Mouse (Mus musculus): ENCODE results near the gene Isx. TPM values are rescaled to one million over a fixed set of nuclear protein-coding genes. Genes with fewer than 3 reads are reported as not detected.

Gene Isx
- polyA plus RNA-seq, 1 experiment from 2014 or later, result 90.8 TPM

DNA sequence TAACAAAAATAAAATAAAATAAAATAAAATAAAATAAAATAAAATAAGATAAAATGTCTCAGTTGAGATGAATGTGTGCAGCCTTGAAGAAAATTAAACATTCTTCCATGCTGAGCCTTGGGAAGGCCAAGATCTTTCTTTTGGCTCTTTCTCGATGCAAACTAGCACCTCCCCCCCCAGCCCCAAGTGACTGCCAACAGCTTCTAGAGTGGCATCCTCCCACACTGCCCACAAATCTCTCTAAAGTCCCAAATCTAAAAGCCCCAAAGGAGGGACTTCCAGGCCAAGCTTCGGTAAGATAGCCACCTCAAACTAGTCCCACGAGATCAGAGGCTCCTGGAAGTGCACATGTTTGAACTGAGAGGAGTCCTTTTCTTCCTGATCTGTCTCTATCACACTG lies 5.7 kb downstream of the Isx start:
- WGBS, result 69% methylated on average over 3 of the region's 3 CpGs
- Histone ChIP-seq H3K4me1 (replicated peaks; ENCODE audit: control insufficient read depth, insufficient read depth, low read length) (no peaks in the 10 kb centered on the region), H3K9ac (ENCODE audit: low read length) (no peak overlapping the region), H3K4me2 (ENCODE audit: low read length) (peak overlapping the region; percentile 18; the same call in 1 of the 2 replicates), H3K9me3 (ENCODE audit: control insufficient read depth, low read length) (no peaks in the 10 kb centered on the region), H3K27ac (ENCODE audit: low read depth) (no peak overlapping the region), H3K4me3 (ENCODE audit: low read depth, low read length) (no peak overlapping the region), H3K27me3 (replicated peaks; ENCODE audit: control insufficient read depth, insufficient read depth, low read length) (no peaks in the 10 kb centered on the region), H3K36me3 (ENCODE audit: control insufficient read depth, insufficient read depth, low read length) (0 out of 2 replicates have a peak, but pooled peaks cover 8% of the 10 kb centered on the region)
- ATAC-seq (replicated peaks; ENCODE audit: low FRiP score, low TSS enrichment, low read depth), result no peak
- no peak for DNase-seq (ENCODE audit: low spot score)

DNA sequence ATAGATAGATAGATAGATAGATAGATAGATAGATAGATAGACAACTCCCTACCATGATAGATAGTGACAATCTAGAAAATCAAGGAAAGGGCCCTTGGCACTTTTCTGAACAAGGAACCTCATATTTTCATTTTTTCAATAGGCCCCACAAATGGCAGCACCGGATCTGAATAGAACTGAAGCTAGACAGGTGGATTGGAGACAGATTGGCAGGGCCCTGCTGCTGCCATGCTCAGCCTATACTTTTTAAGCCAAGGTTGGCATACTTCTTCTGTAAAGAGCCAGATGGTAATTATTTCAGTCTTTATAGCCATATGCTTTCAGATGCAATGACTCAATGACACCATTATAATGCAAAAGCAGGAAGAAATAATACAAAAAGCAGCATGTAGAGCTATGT lies 15.8 kb downstream of the Isx start:
- 100% methylated on average over 1 of the region's 1 CpGs for WGBS
- Histone ChIP-seq H3K36me3 (ENCODE audit: control insufficient read depth, insufficient read depth, low read length) (no peaks in the 10 kb centered on the region; the same call in none of the 2 replicates), H3K9ac (ENCODE audit: low read length) (no peak overlapping the region), H3K27ac (ENCODE audit: low read depth) (no peak overlapping the region), H3K27me3 (replicated peaks; ENCODE audit: control insufficient read depth, insufficient read depth, low read length) (no peaks in the 10 kb centered on the region), H3K4me3 (ENCODE audit: low read depth, low read length) (no peak overlapping the region), H3K4me1 (replicated peaks; ENCODE audit: control insufficient read depth, insufficient read depth, low read length) (no peaks in the 10 kb centered on the region), H3K9me3 (ENCODE audit: control insufficient read depth, low read length) (no peaks in the 10 kb centered on the region), H3K4me2 (ENCODE audit: low read length) (no peak overlapping the region)
- ATAC-seq (replicated peaks; ENCODE audit: low FRiP score, low TSS enrichment, low read depth), result no peak
- no peak for DNase-seq (ENCODE audit: low spot score)

DNA sequence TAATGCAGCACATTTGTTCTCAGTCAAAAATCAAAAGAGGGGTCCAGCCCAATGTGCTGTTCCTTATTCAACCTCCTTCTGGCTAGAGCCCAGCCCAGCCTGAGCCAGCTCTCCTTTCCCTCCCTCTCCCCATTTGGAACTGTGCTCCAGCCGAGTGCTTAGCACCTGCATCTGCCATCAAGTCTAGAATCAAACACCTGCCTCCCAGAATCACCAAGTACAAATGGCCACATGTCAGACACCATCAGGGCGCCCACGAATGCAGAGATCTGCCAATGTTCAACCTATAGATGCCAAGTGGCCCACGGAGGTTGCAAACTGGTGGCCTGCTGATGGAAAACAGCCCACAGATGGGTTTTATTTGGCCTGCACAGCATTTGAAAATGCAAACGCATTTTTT lies 18.1 kb downstream of the Isx start:
- no peak overlapping the region for H3K9ac ChIP-seq (ENCODE audit: low read length)
- H3K27me3 ChIP-seq (replicated peaks; ENCODE audit: control insufficient read depth, insufficient read depth, low read length), result no peaks in the 10 kb centered on the region
- H3K9me3 ChIP-seq (ENCODE audit: control insufficient read depth, low read length), result no peaks in the 10 kb centered on the region
- H3K27ac ChIP-seq (ENCODE audit: low read depth), result no peak overlapping the region
- no peak for ATAC-seq (replicated peaks; ENCODE audit: low FRiP score, low TSS enrichment, low read depth)
- H3K36me3 ChIP-seq (ENCODE audit: control insufficient read depth, insufficient read depth, low read length), result no peaks in the 10 kb centered on the region; the same call in none of the 2 replicates
- 82% methylated on average over 5 of the region's 5 CpGs for WGBS
- no peaks in the 10 kb centered on the region for H3K4me1 ChIP-seq (replicated peaks; ENCODE audit: control insufficient read depth, insufficient read depth, low read length)
- DNase-seq (ENCODE audit: low spot score), result no peak
- no peak overlapping the region for H3K4me2 ChIP-seq (ENCODE audit: low read length)
- no peak overlapping the region for H3K4me3 ChIP-seq (ENCODE audit: low read depth, low read length)

DNA sequence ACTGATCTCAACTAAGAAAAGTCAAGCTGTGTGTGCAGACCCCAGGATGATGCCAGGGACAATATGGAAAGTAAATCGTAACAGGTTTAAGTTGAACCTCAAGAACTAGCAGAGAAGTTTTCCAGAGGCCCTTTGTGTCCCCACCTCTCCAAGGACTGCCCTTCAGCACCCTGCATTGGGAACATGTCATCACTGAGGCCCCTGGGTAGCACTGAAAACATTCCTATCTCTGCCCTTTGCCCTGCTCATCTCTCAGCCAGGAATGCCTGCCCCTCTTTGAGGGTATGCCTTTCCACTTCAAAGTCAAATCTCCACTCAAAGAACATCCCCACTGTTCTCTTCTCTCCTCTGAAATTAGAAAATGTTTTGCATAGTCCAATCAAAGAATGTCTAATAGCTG lies 23.3 kb downstream of the Isx start:
- DNase-seq (ENCODE audit: low spot score), result no peak
- Histone ChIP-seq H3K4me1 (replicated peaks; ENCODE audit: control insufficient read depth, insufficient read depth, low read length) (no peaks in the 10 kb centered on the region), H3K9me3 (ENCODE audit: control insufficient read depth, low read length) (no peaks in the 10 kb centered on the region), H3K27me3 (replicated peaks; ENCODE audit: control insufficient read depth, insufficient read depth, low read length) (no peaks in the 10 kb centered on the region), H3K9ac (ENCODE audit: low read length) (no peak overlapping the region), H3K4me3 (ENCODE audit: low read depth, low read length) (no peak overlapping the region), H3K27ac (ENCODE audit: low read depth) (peak overlapping the region; percentile 5; the same call in 1 of the 2 replicates), H3K4me2 (ENCODE audit: low read length) (no peak overlapping the region), H3K36me3 (ENCODE audit: control insufficient read depth, insufficient read depth, low read length) (no peaks in the 10 kb centered on the region; the same call in 1 of the 2 replicates)
- 75% methylated on average over 1 of the region's 1 CpGs for WGBS
- no peak for ATAC-seq (replicated peaks; ENCODE audit: low FRiP score, low TSS enrichment, low read depth)

DNA sequence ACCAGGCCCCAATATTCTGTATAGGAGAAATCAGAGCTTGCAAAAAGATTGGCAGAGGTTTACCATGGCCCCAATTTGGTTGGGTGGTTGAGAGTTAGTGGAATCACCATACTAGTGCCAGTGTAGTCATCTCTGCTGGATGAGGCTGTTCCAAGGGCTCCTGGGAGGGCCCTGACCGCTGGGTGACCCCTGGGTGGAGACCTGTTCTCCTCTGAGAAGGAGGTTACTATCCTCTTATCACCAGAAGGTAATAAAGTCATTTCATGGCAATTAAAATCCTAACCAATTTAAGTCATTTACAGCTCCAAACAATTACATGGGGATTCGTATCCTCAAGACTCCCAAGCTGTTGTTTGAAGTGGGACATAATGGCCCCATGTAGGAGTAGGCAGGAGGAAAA lies 24.3 kb downstream of the Isx start:
- DNase-seq (ENCODE audit: low spot score) (peak; percentile 71), ATAC-seq (replicated peaks; ENCODE audit: low FRiP score, low TSS enrichment, low read depth) (peak; percentile 87)
- H3K27me3 ChIP-seq (replicated peaks; ENCODE audit: control insufficient read depth, insufficient read depth, low read length), result no peaks in the 10 kb centered on the region
- H3K9ac ChIP-seq (ENCODE audit: low read length), result no peak overlapping the region
- H3K27ac ChIP-seq (ENCODE audit: low read depth), result no peak overlapping the region
- no peaks in the 10 kb centered on the region for H3K4me1 ChIP-seq (replicated peaks; ENCODE audit: control insufficient read depth, insufficient read depth, low read length)
- no peak overlapping the region for H3K4me3 ChIP-seq (ENCODE audit: low read depth, low read length)
- no peaks in the 10 kb centered on the region for H3K9me3 ChIP-seq (ENCODE audit: control insufficient read depth, low read length)
- H3K4me2 ChIP-seq (ENCODE audit: low read length), result no peak overlapping the region
- 19% methylated on average over 2 of the region's 2 CpGs for WGBS
- no peaks in the 10 kb centered on the region for H3K36me3 ChIP-seq (ENCODE audit: control insufficient read depth, insufficient read depth, low read length)

DNA sequence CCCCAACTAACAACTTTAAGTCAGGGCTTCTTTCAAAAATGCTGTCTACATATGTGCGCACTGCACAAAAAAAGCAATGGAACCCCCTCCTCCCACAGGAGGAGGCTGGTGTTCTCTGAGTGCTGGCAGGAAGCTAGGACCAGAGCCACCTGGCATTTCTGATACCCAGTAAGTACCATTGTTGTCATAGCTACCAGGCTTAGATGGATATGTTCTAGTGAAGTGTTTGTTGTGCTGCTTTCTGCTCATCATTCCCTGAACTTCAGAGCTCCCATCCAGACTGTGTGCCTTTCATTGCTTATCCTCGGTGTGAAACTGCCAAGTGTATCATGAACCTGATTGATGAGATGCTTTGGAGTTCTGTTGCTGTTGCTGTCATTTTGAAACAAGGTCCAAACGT lies 26.8 kb downstream of the Isx start:
- Histone ChIP-seq H3K4me3 (ENCODE audit: low read depth, low read length) (no peak overlapping the region), H3K27me3 (replicated peaks; ENCODE audit: control insufficient read depth, insufficient read depth, low read length) (no peaks in the 10 kb centered on the region), H3K4me1 (replicated peaks; ENCODE audit: control insufficient read depth, insufficient read depth, low read length) (no peaks in the 10 kb centered on the region), H3K9me3 (ENCODE audit: control insufficient read depth, low read length) (no peaks in the 10 kb centered on the region), H3K27ac (ENCODE audit: low read depth) (no peak overlapping the region), H3K4me2 (ENCODE audit: low read length) (no peak overlapping the region), H3K36me3 (ENCODE audit: control insufficient read depth, insufficient read depth, low read length) (no peaks in the 10 kb centered on the region), H3K9ac (ENCODE audit: low read length) (no peak overlapping the region)
- WGBS, result 62% methylated on average over 3 of the region's 3 CpGs
- ATAC-seq (replicated peaks; ENCODE audit: low FRiP score, low TSS enrichment, low read depth) (no peak), DNase-seq (ENCODE audit: low spot score) (no peak)

DNA sequence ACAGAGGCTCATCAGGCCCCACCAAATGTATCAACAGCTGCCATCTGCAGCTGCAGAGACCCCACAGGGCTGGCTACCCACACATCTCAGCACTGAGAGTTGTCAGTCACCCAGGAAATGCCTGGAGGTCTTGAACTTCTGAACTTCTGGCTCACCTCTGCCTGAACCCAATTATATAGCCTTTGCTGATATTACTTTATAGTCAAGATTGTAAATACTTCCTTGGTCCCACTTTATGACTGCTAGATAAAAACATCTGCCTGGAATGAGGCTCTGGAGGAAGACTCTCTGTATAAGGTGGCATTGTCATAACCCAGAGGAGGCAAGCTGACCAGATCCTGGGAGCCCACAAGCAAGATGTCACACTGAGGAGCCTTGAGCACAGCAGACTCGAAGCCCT lies 28.8 kb downstream of the Isx start:
- Histone ChIP-seq H3K27me3 (replicated peaks; ENCODE audit: control insufficient read depth, insufficient read depth, low read length) (no peaks in the 10 kb centered on the region), H3K9me3 (ENCODE audit: control insufficient read depth, low read length) (no peaks in the 10 kb centered on the region), H3K4me1 (replicated peaks; ENCODE audit: control insufficient read depth, insufficient read depth, low read length) (no peaks in the 10 kb centered on the region), H3K9ac (ENCODE audit: low read length) (no peak overlapping the region), H3K36me3 (ENCODE audit: control insufficient read depth, insufficient read depth, low read length) (no peaks in the 10 kb centered on the region), H3K4me3 (ENCODE audit: low read depth, low read length) (no peak overlapping the region), H3K27ac (ENCODE audit: low read depth) (no peak overlapping the region), H3K4me2 (ENCODE audit: low read length) (no peak overlapping the region)
- ATAC-seq (replicated peaks; ENCODE audit: low FRiP score, low TSS enrichment, low read depth), result peak; percentile 50
- no peak for DNase-seq (ENCODE audit: low spot score)
- WGBS, result 24% methylated on average over 1 of the region's 1 CpGs

DNA sequence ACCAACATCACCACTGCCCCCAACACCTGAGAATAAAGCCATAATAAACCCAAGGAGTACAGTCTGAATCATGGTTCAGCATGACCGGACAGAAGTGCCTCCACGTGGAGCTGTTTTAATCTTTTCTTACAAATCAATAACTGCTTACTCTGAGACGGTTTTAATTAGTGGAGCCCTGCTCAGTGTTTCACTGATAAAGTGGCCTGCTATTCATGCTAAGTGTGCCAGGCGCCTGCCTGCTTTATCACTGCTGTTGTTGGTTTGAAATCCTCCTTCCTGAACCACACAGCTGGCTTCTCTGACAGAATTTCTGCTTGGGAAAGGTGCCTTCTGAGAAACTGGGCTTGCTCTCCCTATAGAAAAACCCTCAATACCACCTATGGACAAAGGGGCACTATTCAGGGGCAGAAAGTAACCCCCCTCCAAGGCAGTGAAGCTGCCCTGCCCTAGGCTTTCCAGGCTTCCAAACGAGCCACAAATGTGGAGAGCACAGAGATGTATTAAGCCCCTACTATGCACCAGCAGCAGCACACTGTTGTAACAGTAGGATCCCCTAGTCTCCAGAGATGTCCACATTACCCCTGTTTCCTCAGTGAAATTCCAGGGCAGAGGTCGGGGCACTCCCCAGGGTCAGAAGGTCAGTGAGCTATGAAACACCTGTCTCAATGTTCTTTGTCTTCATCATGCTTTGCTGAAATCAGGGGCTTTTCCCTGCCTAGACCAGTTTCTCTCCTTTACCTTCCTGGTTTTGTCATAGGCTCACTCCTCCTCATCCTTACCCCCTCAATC lies 30.3 kb downstream of the Isx start:
- H3K27me3 ChIP-seq (replicated peaks; ENCODE audit: control insufficient read depth, insufficient read depth, low read length), result no peaks in the 10 kb centered on the region
- ATAC-seq (replicated peaks; ENCODE audit: low FRiP score, low TSS enrichment, low read depth), result no peak; the same call in 1 of the 2 replicates
- no peak for DNase-seq (ENCODE audit: low spot score)

DNA sequence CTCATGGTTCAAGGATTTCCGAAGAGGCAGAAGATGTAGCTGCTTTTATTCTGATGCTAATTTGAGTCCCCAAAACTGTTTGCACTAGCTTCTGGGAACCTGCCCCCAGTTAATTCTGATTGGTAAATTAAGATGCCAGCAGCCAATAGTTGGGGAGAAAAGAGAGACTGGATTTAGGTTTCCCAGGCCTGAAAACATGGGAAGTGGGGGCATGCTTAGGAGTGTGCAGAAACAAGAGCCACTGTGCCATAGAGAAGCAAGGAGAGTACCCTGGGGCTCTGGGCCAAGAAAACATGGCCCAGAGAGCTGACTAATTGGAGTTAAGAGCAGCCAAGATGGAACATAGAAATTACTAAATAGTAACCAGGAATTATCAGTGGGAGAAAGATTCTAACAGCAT lies 33.4 kb downstream of the Isx start:
- Histone ChIP-seq H3K27ac (ENCODE audit: low read depth) (no peak overlapping the region), H3K27me3 (replicated peaks; ENCODE audit: control insufficient read depth, insufficient read depth, low read length) (no peaks in the 10 kb centered on the region), H3K4me1 (replicated peaks; ENCODE audit: control insufficient read depth, insufficient read depth, low read length) (no peaks in the 10 kb centered on the region), H3K36me3 (ENCODE audit: control insufficient read depth, insufficient read depth, low read length) (no peaks in the 10 kb centered on the region), H3K4me2 (ENCODE audit: low read length) (no peak overlapping the region), H3K4me3 (ENCODE audit: low read depth, low read length) (no peak overlapping the region), H3K9ac (ENCODE audit: low read length) (no peak overlapping the region), H3K9me3 (ENCODE audit: control insufficient read depth, low read length) (no peaks in the 10 kb centered on the region)
- 52% methylated on average over 1 of the region's 1 CpGs for WGBS
- no peak for DNase-seq (ENCODE audit: low spot score)
- no peak for ATAC-seq (replicated peaks; ENCODE audit: low FRiP score, low TSS enrichment, low read depth)

More for the DNA sequence above, 30.3 kb downstream of the Isx start:
- no peak overlapping the region for H3K4me3 ChIP-seq (ENCODE audit: low read depth, low read length)
- no peak overlapping the region for H3K4me2 ChIP-seq (ENCODE audit: low read length)
- no peaks in the 10 kb centered on the region for H3K36me3 ChIP-seq (ENCODE audit: control insufficient read depth, insufficient read depth, low read length)
- 40% methylated on average over 6 of the region's 6 CpGs for WGBS
- H3K4me1 ChIP-seq (replicated peaks; ENCODE audit: control insufficient read depth, insufficient read depth, low read length), result no peaks in the 10 kb centered on the region
- H3K27ac ChIP-seq (ENCODE audit: low read depth), result no peak overlapping the region; the same call in 1 of the 2 replicates
- H3K9me3 ChIP-seq (ENCODE audit: control insufficient read depth, low read length), result no peaks in the 10 kb centered on the region
- H3K9ac ChIP-seq (ENCODE audit: low read length), result no peak overlapping the region

All from intestine, embryonic 14.5 days (tissue).